Mouse (Mus musculus) erythroblast, embryonic 14.5 days (primary cell): Measurements from ENCODE around the gene Gm15140. TPM values are rescaled to one million over a fixed set of nuclear protein-coding genes. Genes with fewer than 3 reads are reported as not detected.
"Not testable (repeated sequence)": the region's sequence is repeated elsewhere in the genome, so short reads cannot be mapped to it uniquely, and the experiment has no call there.

ENCODE experiments used
- H3K27me3 ChIP-seq: 2 replicates; pipeline ENCODE4 v1.6.1; 2012; ENCODE audit warnings: inconsistent platforms; ENCODE audit not compliant: control insufficient read depth
- H3K36me3 ChIP-seq: 2 replicates; pipeline ENCODE4 v1.6.1; 2012; ENCODE audit warnings: mild to moderate bottlenecking, inconsistent platforms; ENCODE audit not compliant: control insufficient read depth
- H3K4me1 ChIP-seq: 2 replicates; pipeline ENCODE4 v1.6.1; 2012; ENCODE audit warnings: inconsistent platforms; ENCODE audit not compliant: control insufficient read depth
- H3K4me3 ChIP-seq: replicated peaks from 2 replicates; pipeline ENCODE3; 2012; ENCODE audit warnings: moderate library complexity, mild to moderate bottlenecking, inconsistent platforms
- H3K9me3 ChIP-seq: 2 replicates; pipeline ENCODE4 v1.6.1; 2012; ENCODE audit warnings: low read length, inconsistent platforms, mixed read lengths; ENCODE audit not compliant: control insufficient read depth
- polyA plus RNA-seq: library from polyadenylated mRNA; stranded (reverse); fragments of >175 nt; gene quantifications from 2 replicates; pipeline ENCODE4 v1.2.3, GENCODE M21; 2012

The Gm15140 gene
- not detected in 2 replicates for polyA plus RNA-seq

DNA sequence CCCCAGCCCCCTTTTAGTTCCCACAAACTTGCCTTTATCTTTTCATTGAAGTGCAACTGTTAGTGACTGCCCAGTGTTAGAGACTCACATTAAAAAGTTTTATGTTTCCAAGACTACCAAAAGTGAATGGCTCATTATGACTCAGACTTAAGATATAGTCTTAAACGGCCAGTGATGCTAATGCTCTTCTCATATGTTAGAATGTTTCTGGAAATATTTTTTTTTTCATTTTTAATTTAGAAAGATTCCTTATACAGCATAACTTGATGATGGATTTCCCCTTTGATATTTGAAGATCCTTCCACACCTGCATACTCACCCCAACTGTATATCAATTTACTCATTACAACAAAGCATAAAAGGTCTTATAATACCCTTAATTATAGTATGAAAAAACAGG is at the start of gene Gm15140:
Gene Gm15140, minus strand, starts transcription at position 101 of the 400 bp plus-strand sequence.
- H3K4me1 ChIP-seq, H3K36me3 ChIP-seq, H3K9me3 ChIP-seq, H3K4me3 ChIP-seq, H3K27me3 ChIP-seq: not testable (repeated sequence)

Other genes starting within 250 kb of the Gm15140 start
- gene Samt1, start 108.0 kb downstream of the Gm15140 start, polyA plus RNA-seq: not detected in 2 replicates
- not detected in 2 replicates for gene 4921511M17Rik, start 86.9 kb downstream of the Gm15140 start, polyA plus RNA-seq
- not detected in 2 replicates for gene Gm10057, start 65.6 kb downstream of the Gm15140 start, polyA plus RNA-seq
- not detected in 2 replicates for gene 4930524N10Rik, start 222.7 kb upstream of the Gm15140 start, polyA plus RNA-seq